Mouse (Mus musculus) spleen, adult 18-20 months (tissue): ENCODE measurements around the gene Zfp541.
A peak's percentile ranks its signal among the peaks of the same experiment; 100 is the strongest.

ENCODE experiments used
- DNase-seq, 2 experiments: peaks; one replicate each; pipeline ENCODE4 v3.0.0; 2022; ENCODE audit warnings: mixed read lengths in 2 of 2

Zfp541 gene

GRCm38 (mm10) chr7:16061219-16062098, at the start of gene Zfp541:
Gene Zfp541 (plus strand): TSS chr7:16061814.
- no peak for DNase-seq

GRCm38 (mm10) chr7:16012576-16013263, 48.9 kb upstream of the Zfp541 start:
- peak in 1 of 2 experiments; percentile 57 for DNase-seq

GRCm38 (mm10) chr7:16013722-16014275, 47.8 kb upstream of the Zfp541 start:
- DNase-seq, result no peak

GRCm38 (mm10) chr7:16014521-16015175, 47.0 kb upstream of the Zfp541 start:
- no peak for DNase-seq

- no peak for DNase-seq
Observed at GRCm38 (mm10) chr7:16015384-16015783, 46.2 kb upstream of the Zfp541 start.

GRCm38 (mm10) chr7:16018016-16018810, 43.4 kb upstream of the Zfp541 start:
- DNase-seq, result peak; percentile 59 to 61

GRCm38 (mm10) chr7:16019256-16020094, 42.1 kb upstream of the Zfp541 start:
- DNase-seq, result no peak

GRCm38 (mm10) chr7:16024603-16025222, 36.9 kb upstream of the Zfp541 start:
- no peak for DNase-seq

- DNase-seq, result no peak
Observed at GRCm38 (mm10) chr7:16028102-16028927, 33.3 kb upstream of the Zfp541 start.

GRCm38 (mm10) chr7:16031072-16031471, 30.5 kb upstream of the Zfp541 start:
- no peak for DNase-seq

- DNase-seq, result no peak
Observed at GRCm38 (mm10) chr7:16033059-16033458, 28.6 kb upstream of the Zfp541 start.

- no peak for DNase-seq
Observed at GRCm38 (mm10) chr7:16033580-16034461, 27.8 kb upstream of the Zfp541 start.

GRCm38 (mm10) chr7:16036972-16037371, 24.6 kb upstream of the Zfp541 start:
- no peak for DNase-seq

GRCm38 (mm10) chr7:16039363-16039762, 22.3 kb upstream of the Zfp541 start:
- no peak for DNase-seq

GRCm38 (mm10) chr7:16041208-16041607, 20.4 kb upstream of the Zfp541 start:
- DNase-seq, result no peak

- DNase-seq, result no peak
Observed at GRCm38 (mm10) chr7:16042850-16043775, 18.5 kb upstream of the Zfp541 start.

GRCm38 (mm10) chr7:16043861-16044435, 17.7 kb upstream of the Zfp541 start:
- no peak for DNase-seq
